Mouse (Mus musculus) layer of hippocampus, adult 9-10 months (tissue): Measurements from ENCODE around the gene Hjurp.
"Not testable (repeated sequence)": the region's sequence is repeated elsewhere in the genome, so short reads cannot be mapped to it uniquely, and the experiment has no call there.

Source experiments
- DNase-seq: peaks from one replicate; pipeline ENCODE4 v3.0.0; 2022; ENCODE audit warnings: low spot score

Gene Hjurp

GRCm38 (mm10) chr1:88238771-88239170, 38.7 kb downstream of the Hjurp start:
- DNase-seq = no peak

DNA sequence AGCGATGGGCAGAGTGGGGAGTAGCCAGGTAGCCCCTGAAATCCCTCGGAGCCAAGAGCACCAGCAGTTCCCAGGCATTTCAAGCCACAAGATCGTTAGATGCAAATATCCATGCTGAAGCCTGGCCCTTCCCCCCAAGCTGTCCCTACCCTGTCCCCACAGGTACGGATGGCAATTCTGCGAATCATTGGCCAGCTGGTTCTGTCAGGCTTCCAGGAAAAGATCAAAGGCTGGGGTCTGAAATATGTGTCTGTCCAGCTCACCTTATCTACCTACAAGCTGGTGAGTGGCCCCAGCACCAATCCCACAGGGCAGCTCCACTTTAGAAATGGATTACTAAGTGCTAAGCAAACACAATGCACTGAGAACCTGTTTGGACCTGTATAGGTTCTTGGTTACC, 40.1 kb downstream of the Hjurp start:
- DNase-seq = no peak

DNA sequence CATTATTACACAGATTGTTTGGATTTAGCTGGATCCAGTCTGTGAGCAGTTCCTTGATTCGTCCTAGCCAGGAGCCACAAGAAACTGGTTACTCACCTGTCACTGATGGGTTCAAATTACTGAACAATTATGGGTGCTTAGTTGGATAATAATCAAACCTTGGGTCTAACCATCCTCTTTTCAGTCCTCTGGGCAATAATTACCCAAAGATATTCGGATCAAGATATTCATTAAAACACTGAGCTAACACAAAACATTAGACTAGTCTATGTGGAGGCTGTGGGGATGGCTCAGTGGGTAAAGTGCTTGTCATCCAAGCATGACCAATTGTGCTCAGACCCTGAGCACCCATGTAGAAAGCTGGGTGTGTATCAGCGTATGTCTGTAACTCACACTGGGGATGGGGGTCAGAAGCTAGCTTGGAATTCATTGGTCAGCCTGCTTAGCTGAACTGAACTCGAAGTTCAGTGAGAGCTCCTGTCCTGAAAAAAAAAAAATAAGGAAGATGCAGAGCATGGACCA, 41.5 kb downstream of the Hjurp start:
- DNase-seq = no peak

GRCm38 (mm10) chr1:88235046-88235893, 42.2 kb downstream of the Hjurp start:
- no peak for DNase-seq

GRCm38 (mm10) chr1:88234646-88235045, 42.8 kb downstream of the Hjurp start:
- no peak for DNase-seq

DNA sequence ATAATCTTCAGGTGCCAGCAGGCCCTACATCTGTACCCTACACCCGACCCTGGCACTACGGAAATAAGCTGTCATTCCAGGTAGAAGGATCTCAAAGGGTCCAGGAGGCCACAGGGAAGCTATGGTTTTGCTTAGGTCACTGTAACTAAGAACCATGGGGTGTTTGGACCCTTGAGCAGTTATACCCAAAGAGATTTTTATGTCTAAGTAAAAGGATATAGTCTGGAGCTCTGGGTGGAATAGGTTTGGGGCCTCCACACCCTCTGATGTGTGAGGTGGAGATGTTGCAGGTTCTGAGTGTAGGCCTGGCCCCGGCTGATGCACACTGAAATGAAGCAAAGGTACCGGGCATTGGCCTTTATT, 43.2 kb downstream of the Hjurp start:
- no peak for DNase-seq

DNA sequence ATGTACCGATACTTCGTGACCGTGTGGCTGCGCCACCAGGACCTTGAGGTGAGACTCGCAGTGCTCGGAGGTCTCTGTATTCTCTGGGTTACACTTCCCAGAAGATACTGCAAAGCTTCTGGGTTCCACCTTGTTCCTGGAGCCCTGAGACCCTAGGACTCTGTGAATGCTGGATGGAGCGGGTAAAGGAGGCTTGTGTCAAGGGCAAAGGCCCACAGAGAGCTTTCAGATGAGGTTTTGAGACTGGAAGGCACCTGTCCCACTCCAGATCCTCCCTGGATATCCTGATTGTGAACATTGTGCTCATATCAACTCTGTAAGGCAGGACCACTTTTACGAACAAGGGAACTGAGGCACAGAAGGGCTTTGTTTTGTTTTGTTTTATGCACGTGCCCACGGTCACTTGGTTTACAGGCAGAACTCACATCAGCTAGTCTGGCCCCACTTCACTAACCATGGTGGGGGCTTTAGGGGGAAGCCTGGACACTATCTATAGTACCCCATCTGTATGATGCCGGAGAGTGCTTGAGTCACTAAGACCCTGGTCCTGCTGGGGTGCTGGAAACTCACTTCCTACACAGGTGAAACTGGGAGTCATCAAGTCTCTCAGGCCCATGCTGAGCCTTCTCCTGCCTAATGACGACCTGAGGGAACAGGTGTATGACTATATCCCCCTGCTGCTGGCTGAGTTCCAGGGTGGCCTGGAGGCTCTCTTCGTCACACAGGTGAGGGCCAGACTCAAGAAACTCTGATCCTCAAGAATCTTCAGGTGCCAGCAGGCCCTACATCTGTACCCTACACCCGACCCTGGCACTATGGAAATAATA, 43.8 kb downstream of the Hjurp start:
- no peak for DNase-seq

GRCm38 (mm10) chr1:88232664-88233380, 44.6 kb downstream of the Hjurp start:
- DNase-seq = no peak

DNA sequence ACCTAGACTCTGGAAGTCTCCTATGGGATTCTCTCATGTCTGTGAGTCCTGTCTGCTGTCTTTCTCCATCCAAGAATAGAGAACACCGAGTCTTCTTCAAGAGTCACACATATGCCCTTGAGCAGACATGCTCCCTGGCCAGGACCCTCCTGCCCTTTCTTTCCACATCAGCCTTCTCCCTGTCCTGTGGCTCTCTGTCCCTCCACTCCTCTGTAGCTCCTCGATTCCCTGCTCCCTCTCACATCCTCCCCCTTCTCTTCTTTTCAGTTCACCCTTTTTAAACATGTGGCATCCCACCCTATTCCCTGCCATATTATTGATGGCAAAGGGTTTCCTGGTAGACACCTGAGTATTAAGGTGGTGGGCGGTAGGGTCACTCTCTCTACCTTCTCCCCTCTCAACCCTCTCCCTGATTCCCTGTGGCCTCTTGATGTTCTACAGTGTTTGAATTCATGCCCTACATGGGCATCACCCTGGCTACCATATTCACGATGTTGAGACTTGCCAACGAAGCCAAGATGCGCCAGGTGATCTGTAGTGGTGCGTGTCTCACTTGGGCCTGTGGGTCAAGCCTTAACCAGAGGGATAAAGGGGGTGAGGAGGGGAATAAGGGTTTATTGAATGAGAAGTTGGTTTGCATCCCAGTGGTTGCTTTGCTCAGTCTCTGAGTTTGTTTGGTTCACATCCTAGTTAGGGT, 45.5 kb downstream of the Hjurp start:
- no peak for DNase-seq

DNA sequence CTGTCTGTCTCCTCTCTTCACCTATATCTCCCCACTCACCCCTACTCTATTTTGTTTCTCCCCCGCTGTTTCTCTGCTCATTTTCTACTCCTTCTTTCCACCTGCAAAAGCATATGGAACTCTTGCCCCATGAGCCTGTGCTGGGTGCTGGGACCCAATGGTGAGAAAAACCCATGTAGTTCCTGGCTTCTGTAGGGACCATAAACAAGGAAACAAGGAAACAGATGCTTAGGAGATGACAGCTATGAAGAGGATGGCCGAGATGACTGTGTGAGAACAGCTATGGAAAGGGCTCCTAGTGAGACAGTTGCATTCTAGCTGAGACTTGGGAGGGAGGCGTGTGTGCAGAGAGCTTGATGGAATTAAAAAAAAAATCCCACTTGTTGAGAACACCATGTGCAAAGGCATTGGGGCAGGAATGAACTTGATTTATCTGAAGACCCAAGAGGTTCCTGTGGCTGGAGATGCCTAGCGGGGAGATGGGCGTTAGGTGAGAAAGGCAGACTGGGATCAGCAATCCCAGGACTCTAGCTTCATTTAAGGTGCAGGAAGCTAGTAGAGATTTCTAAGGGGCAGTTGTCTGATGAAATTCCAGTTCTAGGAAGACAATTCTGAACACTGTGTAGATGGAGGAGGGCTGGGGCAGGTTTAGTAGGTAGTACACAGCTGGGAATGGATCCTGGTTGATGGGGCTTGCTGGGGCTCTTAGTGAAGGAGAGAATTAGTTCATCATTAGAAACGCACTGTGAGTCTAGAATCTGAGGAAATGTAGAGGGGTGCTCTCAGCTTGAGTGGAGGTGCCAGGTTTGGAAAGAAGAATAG, 46.2 kb downstream of the Hjurp start:
- no peak for DNase-seq

DNA sequence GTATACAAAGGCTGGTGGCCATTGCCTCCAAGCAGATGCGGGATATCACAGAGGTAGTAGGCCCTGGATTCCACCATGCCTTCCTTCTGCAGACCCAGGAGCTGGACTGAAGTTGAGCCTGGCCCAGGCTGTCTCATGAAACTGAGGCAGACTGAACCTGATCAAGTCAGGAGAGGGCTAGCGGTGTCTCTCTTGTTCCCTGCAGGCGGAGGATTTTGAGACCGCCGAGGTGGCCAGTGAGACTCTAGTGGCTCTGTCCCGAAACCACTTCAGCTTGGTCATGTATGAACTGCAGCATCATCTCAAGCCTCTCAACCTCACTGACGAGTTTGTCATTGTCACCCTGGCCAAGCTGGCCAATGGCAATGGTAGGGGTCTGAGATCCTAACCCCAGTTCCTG, 47.0 kb downstream of the Hjurp start:
- DNase-seq = no peak

- no peak for DNase-seq
Observed at GRCm38 (mm10) chr1:88229986-88230385, 47.4 kb downstream of the Hjurp start.

DNA sequence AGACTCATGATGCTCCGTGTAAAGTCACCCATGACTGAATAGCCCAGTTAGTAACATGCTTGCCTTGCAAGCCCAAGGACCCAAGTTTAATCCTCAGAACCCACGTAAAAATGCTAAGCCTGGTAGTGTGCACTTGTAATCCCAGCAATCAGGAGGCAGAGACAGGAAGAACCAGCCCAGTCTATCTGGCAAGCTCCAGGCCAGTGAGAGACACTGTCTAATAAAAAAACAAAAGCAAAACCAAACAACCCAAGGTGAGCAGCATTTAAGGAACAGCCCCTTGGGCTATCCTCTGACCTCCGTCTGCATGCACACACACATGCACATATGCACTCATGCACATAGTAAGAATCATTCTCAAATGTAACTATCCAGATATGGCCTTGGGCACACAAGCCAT, 47.9 kb downstream of the Hjurp start:
- DNase-seq = no peak

DNA sequence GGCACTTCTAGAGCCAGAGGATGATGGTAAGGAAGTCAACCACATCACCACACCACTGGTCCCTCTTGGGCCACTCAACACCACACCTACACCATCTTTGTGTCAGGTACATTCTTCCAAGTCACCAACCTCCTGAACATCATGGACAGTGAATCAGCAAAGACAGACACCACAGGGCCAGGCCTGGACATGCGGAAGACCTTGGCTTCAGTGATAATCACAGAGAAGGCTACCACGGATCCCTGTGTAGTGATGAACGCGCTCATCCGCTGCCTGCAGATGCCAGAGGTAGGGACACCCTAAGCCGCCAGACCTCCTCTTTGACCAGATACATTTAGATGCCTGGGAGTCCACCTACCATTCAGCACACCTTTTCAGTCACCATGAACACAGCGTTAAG, 49.3 kb downstream of the Hjurp start:
- DNase-seq = no peak

GRCm38 (mm10) chr1:88227482-88227881, 50.0 kb downstream of the Hjurp start:
- DNase-seq = no peak

GRCm38 (mm10) chr1:88226670-88227379, 50.6 kb downstream of the Hjurp start, which contains the start of gene Mroh2a:
TSS of gene Mroh2a (plus strand) at chr1:88226986.
- DNase-seq = no peak

DNA sequence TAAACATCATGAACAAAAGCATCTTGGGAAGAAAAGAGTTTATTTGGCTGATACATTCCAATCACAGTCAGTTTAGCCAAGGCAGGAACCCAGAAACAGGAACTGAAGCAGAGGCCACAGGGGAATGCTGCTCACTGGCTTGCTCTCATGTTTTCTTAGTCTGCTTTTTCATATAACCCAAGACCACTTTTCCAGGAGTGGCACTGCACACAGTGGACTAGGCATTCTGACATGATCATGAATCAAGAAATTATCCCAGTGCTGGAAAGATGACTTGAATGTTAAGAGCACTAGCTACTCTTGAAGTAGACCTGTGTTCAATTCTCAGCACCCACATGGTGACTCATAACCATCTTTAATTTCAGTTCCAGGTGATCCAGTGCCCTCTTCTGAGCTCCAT, 51.7 kb downstream of the Hjurp start:
- no peak for DNase-seq

DNA sequence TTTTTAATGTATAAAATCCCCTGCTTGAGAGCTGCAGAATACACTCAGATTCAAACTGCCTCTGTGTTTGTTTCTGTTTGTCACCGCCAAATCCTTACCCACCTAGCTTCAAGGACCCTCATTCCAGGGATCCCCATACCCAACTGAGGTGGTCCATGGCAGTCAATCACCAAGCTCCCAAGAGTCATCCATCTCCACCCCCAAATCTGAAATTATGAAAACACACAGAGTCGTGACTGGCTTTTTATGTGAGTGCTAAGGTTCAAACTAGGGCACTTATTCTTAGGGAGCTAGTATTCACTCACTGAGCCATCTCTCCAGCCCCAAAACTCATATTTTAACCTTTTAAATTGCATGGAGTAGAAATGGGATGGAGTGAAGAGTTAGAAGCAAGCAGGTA, 52.1 kb downstream of the Hjurp start:
- not testable (repeated sequence) for DNase-seq

DNA sequence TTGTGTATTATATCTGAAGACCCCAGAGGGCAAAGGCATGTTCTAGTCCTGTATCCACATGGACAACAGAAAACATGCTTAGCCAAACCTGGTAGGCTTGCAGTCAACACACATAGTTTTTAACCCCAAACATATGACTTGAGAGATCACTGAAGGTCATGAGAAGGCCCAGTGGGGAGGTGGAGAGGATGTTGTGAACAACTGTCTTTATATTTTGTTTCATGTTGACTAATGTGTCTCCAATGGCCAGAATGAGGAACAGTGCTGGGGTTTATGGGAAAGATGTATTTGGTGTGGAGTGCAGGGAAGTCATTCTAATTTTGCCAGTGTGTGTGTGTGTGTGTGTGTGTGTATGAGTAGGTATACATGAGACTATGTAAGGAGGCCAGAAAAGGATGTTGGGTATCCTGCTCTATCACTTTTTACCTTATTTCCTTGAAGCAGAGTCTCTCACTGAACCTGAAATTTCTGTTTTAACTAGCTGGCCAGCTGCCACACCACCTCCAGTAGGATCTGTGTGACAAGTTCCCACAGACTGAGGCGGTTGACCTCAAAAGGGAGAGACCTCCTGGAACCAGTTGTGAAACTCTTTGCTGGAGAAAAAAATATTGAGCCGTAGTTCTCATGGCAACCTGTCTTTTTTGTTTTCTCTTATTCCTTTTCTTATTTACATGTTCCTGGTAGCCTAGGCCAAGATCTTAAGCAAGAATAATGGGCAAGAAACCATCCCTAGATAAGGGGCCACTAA, 53.2 kb downstream of the Hjurp start:
- DNase-seq = no peak
